Mouse (Mus musculus): ENCODE measurements around the gene Sorl1.

The Sorl1 gene

GRCm38 (mm10) chr9:42123204-42123603, 893 bp downstream of the Sorl1 start:
- intact Hi-C loops (cut with DNase I): loop anchor here (5.0 to 10.0 kb wide), 2 partner anchors 46 to 112 kb away; no protein-coding TSS in a partner anchor

GRCm38 (mm10) chr9:42122441-42122840, 1.7 kb downstream of the Sorl1 start:
- intact Hi-C loops (cut with DNase I): loop anchor here (5.0 to 10.0 kb wide), 2 partner anchors 45 to 112 kb away; no protein-coding TSS in a partner anchor

DNA sequence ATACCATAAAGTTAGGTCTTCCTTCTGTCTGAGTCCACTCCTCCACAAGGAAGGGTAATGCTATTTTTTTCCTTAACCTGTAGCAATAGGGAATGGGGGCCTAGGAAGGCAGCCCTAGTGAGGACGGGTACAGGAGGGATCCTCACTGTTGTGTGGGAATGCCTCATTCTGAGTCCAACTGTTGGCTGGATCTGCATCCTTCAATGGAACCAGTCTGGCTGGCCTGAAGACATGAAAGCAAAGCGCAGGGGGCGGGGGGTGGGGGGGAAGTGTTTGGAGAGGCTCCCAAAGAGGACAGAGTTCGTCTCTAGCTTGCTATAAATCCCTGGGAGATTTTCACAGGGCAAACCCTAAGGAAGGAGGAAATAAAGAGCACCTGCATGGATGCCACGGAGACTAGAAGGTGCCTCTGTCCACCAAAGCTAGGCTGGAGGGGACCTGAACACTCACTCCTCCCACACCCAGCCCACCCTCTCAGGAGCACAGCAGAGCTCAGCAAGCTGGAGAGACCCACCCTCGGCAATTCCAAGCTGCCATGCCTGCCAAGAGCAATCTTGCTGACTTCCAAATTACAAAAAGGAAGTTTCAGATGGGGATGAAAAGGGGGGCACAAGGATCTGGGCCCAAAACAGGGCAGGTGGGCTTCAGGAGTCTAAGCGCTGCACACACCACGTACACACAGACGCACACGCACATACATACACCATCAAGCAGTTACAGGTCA, 2.3 kb downstream of the Sorl1 start:
- intact Hi-C loops (cut with DNase I): loop anchor here (5.0 to 10.0 kb wide), 2 partner anchors 44 to 113 kb away; no protein-coding TSS in a partner anchor

DNA sequence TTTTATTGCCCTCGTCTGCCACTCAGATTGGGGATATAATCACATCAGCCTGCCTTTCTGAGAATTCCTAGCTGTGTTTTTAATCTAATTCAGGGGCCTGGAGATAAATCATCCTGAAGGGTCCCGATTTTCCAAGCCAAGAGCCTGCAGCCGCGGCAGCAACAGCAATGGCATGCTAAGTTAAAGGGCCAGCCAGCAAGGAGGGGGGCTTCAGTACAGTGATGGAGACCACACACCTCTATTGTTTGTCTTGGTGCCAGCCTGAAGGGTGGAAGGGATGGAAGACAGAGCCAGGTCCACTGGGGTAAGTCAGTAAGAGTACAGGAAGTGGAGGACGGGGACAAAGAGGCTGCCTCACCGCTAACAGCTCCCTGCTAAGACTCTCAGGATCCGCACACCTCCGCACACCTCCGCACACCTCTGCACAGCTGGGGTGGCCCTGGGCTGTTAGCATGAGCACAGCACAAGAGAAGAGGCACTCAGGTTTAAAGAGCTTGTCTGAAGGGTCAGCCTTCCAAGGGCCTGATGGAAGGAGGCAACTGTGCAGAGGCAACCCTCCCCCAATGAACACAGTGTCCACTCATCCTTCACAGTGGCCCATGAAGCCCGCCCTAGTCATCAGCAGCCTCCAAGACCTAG, 7.6 kb downstream of the Sorl1 start:
- intact Hi-C loops (cut with DNase I): no loop called here

DNA sequence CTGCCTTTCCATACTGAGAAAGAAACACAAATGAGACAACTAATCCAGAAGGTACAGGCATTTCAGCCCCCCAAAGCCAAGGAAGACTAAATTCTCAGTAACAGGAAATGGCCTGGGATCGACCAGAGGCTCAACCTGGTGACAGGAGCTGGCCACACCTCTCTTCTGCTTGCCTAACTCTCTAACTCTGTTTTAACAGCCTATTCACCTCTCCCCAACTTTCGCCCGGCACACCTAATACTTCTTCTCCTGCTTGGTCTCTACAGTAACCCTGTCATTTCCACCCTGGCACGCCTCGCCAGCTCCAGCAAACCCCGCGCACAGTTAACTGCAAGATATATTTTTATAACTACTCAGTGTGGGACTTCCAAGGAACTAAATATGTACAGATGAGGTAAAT, 9.0 kb downstream of the Sorl1 start:
- intact Hi-C loops (cut with DNase I): no loop called here

- intact Hi-C loops (cut with DNase I): no loop called here
Observed at GRCm38 (mm10) chr9:42113316-42113715, 10.8 kb downstream of the Sorl1 start.

DNA sequence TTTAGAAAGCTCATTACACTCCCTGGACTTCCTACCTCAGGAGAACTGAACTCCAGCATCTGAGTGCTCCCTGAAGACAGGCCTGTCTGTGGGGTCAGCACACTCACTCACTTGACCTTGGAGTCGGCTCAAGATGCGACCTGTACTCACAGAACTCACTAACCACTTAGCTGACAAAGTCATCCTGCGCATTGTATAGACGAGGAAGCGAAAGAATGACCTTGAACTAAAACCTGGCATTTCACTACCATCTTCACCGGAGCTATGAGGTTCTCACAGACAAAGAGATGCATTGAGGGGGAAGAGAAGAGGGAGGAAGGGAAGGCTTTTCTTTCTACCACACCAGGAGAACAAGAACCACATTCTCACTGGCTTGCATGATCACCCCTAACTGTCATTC, 11.4 kb downstream of the Sorl1 start:
- intact Hi-C loops (cut with DNase I): no loop called here

- intact Hi-C loops (cut with DNase I): no loop called here
Observed at GRCm38 (mm10) chr9:42111256-42111655, 12.8 kb downstream of the Sorl1 start.

GRCm38 (mm10) chr9:42109837-42110451, 14.2 kb downstream of the Sorl1 start:
- intact Hi-C loops (cut with DNase I): no loop called here

GRCm38 (mm10) chr9:42109131-42109530, 15.0 kb downstream of the Sorl1 start:
- intact Hi-C loops (cut with DNase I): no loop called here

DNA sequence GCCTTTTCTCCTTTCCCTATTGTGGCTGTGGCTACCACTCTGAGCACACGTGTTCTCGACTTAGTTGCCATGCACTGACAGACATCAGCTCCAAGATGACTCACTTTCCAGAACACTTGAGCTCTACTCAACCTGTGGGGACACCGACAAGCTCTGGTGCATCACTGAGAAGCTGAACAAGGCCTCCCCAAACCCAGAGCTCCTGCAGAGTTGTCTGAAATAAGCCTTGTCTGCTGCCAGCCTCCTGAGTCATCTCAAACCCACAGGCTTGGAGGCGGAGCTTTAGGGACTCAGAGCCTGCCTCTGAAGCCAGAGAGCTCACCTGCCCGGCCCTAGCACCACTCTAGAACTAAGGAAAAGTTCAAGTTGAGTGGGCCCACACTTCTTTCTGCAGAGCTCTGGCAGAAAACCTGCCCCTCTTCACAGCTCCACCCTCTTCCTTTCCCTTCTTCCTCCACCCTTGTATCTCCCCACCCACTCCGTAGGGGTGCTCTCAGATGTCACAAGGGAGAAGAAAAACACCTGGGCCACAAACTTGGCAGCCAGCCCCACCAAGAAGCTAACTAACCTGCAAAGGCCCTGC, 15.6 kb downstream of the Sorl1 start:
- intact Hi-C loops (cut with DNase I): no loop called here

GRCm38 (mm10) chr9:42107062-42107461, 17.0 kb downstream of the Sorl1 start:
- intact Hi-C loops (cut with DNase I): no loop called here

GRCm38 (mm10) chr9:42106305-42106704, 17.8 kb downstream of the Sorl1 start:
- intact Hi-C loops (cut with DNase I): no loop called here

GRCm38 (mm10) chr9:42103546-42103945, 20.6 kb downstream of the Sorl1 start:
- intact Hi-C loops (cut with DNase I): no loop called here

GRCm38 (mm10) chr9:42102013-42102412, 22.1 kb downstream of the Sorl1 start:
- intact Hi-C loops (cut with DNase I): no loop called here

DNA sequence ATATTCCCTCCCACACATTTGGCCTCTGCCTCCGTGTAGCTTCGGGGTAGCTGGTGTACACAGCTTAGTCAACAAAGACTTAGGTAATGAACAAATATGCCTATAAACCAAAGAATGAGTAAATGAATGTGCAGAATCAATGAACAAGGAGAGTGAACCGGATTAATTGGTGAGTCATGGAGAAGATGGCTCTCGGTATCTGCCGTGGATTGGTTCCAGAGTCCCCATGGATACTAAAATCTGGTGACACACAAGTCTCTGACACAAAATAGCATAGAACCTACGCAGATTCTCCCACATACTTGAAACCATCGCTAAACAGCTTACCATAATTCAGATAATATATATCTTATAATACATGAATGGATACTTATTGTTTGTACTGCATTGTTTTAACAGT, 22.8 kb downstream of the Sorl1 start:
- intact Hi-C loops (cut with DNase I): no loop called here

DNA sequence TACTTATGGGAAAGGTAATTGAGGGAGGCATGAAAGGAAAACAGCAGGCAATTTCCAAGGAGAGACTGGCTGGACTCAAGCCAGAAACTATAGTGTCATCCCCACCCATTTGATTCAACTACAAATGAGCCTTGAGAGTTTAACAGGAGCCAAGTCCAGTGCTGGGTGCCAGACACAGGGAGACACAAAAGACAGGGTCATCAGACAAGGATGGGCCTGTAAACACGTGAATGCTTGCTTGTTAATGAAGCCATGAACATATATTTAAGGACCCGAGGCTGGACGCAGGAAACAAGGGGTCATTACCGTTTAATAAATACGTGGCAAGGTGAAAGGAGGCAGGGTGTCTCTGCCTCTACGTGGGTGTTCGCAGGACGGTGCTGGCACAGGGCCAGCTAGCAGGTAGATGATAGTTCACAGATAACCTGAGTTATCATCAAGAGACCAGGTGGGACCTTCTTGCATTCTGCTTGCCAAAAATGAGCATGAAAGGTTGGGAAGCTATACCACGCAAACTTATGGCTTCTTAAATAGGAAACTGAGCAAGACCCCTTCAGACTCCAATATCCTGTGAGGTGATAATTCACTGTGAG, 23.4 kb downstream of the Sorl1 start:
- intact Hi-C loops (cut with DNase I): no loop called here

DNA sequence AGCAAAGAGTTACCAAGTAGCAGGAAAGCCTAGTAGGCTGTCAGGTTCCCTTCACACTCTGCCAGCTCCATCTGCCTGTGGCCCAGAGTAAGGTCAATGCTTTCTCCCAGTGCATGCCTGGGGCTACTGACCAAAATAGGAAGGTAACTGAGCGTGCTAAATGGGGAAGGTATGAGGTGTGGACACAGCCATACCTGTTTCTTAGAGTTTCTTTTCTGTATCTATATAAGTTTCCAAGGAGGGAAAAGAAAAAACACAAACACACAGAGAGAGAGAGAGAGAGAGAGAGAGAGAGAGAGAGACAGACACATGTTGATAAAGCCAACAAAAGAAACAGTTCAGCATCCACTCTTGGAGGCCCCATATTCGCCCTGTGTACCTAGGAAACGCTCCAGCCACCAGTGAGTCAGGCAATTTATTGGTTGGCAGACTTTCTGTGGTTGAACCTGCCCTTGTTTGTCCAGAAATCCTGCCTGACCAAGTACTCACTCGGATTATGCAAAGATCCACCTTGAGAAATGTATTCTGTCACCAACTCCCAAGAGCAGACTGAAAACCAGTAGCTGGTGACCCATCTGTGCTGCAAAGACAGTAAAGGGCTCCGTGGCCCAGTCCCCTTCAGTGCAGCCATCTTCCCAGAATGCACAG, 25.5 kb downstream of the Sorl1 start:
- intact Hi-C loops (cut with DNase I): no loop called here

GRCm38 (mm10) chr9:42097731-42098473, 26.2 kb downstream of the Sorl1 start:
- intact Hi-C loops (cut with DNase I): no loop called here

GRCm38 (mm10) chr9:42097006-42097730, 26.9 kb downstream of the Sorl1 start:
- intact Hi-C loops (cut with DNase I): no loop called here

Measured in adrenal gland (tissue).